Mouse (Mus musculus) naive thymus-derived CD4-positive, alpha-beta T cell, adult 2 months (primary cell): ENCODE measurements around the gene Aatk.

Source experiments
- DNase-seq: peaks from one replicate; pipeline ENCODE4 v3.0.0-alpha.2; 2011; ENCODE audit warnings: low read depth

The Aatk gene

GRCm38 (mm10) chr11:120046553-120047191 lies at the start of gene Aatk:
Aatk (minus strand) TSS chr11:120047167.
- no peak for DNase-seq

DNA sequence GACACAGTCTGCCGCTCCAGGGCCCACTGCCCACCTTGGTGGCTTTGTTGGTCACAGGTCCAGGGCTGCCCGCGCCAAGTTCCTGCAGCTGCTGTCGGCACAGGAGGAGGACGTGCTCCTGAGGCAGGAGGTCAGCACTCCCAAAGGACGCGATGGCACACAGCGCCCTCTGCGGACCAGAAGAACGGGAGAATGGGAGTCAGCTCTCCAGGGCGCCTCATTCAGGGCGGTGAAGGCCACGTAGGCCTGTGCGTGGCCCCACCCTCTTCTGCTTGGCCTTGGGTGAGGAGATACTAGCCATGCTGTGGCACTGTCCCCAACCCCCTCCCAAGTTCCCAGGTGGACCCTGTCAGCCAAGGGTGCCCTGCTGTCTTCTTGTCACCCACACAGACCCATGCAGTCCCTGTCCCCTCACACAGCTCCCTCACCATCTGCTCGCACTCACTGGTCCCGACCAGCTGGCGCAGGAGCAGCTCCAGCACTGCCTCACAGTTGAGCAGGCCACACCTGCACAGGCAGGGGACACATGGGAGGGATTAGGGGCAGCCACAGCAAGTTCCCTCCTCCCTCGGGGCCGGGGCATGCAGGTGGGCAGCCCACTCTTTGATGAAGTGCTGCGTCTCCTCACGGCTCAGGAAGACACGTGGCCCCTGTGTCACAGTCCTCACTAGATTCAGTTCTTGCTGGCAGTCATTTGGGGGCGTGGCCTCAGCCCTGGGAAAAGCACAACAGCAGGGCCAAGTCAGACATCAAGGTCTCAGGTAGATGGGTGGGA lies 46.0 kb upstream of the Aatk start:
- DNase-seq: no peak

DNA sequence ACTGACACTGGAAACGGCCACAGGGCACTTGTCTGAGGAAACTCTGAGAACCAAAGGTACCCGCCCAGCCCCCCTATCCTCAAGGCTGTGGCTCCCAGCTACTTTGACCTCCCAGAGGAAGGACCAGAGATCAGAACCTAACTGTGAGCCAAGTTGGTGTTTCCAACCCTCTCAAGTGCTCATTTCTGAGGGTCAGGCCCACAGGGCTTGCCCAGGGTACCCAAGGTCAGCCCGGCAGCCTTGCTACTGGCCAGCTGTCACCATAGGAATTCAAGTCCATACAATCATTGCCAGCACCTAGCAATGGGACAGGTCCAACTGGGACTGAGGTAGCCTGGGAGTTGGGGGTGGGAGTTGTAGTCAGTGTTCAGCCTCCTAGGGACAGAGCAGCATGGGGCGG lies 43.7 kb upstream of the Aatk start:
- no peak for DNase-seq

DNA sequence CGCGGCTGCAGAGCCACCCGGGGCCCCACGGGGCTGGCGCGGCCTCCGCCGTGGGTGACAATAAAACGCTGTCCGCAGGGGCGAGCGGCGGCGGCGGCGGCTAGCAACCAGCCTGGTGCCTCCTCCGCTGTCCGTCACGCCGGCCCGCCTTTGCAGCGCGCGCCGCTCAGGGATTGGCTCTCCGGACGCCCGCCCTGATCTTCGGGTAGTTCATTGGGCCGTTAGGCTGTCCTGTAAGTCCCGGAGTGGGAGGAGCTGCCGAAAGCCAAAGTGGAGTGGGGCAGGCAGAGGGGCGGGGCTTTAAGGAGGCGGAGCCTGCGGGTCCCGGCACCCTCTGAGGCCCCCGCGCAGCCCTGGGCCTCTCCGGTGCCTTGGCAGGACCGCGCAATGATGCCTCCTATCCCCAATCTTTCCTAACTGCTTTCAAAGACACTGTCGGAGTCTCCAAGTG lies 39.8 kb upstream of the Aatk start, which contains the start of gene Cep131:
Gene Cep131, minus strand, starts transcription at position 126 of the 451 bp plus-strand sequence.
- peak; percentile 97 for DNase-seq

- DNase-seq: no peak
Observed at GRCm38 (mm10) chr11:120085891-120086627, 39.1 kb upstream of the Aatk start.

- DNase-seq: no peak
Observed at GRCm38 (mm10) chr11:120080282-120080681, 33.3 kb upstream of the Aatk start.

- DNase-seq: no peak
Observed at GRCm38 (mm10) chr11:120076191-120076590, 29.2 kb upstream of the Aatk start.

DNA sequence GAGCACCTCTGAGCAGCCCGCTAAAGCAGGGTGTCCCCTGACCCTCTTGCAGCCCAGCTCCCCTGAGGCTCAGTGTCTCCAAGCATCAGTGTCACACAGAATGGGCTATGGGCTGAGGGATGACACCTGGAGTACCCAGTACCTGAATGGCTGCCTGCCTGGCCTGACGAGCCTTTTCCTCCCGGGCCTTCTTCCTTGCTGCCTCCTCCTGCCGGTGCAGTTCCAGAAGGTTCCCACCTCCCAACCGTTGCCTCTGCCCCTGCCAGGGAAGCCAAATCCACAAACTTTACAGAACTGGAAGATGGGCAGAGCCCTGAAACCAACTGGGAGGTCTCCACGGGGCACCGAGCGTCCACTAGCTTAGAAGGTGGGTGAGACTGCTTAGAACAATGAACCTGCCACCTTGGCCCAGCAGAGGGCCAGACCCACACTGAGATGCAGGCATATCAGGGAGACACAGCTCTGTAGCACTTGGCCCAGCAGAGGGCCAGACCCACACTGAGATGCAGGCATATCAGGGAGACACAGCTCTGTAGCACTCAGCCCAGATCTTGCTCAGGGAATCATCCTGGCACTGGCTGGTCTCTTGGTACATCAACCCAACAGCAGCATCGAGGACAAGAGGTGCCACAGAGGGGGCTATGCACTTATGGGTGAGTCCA lies 26.1 kb upstream of the Aatk start:
- DNase-seq: no peak

DNA sequence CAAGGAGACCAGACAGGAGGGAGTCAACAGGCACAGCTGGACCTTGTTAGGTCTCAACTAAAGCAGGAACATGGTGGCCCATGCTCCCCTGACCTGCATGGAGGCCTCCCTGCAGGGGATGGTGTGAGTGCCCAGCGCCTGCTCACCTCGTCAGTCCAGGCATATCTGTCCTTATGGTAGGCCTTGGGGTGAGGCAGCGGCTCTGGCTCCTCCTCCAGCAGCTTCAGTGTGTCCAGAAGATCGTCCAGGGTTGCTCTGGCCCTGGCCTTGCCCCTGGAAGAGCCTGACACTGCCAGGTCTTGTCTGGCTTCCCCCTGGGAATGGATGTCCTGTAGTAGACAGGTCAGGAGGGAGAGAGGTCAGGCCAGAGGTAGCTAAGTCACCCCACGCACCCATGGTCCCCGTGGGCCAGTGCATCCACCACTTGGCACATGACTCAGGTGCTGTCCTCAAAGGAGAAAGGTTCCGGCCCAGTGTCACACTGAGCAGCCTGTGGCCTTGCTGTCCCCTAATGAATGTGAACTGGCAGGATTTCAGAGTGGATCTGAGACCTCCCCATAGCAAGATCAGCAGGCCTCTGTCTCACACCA lies 24.9 kb upstream of the Aatk start:
- DNase-seq: no peak

DNA sequence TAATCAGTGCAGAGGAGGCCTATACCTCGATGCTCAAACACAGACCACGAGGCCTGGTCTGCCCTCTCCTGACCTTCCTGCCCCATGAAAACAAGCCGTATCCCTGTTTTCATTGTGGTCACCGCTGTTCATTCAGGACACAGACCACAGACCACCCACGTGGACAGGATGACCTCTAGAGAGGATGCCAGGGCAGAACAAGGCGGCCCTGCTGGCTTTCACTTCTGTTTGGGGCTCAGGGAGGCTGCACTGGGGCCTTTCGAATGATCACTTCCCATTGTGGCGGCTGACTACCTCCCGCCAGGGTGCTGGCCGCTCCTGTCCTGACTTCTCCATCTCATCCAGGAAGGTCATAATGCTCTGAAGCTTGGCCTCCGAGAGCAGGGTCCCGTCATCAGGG lies 24.1 kb upstream of the Aatk start:
- no peak for DNase-seq

DNA sequence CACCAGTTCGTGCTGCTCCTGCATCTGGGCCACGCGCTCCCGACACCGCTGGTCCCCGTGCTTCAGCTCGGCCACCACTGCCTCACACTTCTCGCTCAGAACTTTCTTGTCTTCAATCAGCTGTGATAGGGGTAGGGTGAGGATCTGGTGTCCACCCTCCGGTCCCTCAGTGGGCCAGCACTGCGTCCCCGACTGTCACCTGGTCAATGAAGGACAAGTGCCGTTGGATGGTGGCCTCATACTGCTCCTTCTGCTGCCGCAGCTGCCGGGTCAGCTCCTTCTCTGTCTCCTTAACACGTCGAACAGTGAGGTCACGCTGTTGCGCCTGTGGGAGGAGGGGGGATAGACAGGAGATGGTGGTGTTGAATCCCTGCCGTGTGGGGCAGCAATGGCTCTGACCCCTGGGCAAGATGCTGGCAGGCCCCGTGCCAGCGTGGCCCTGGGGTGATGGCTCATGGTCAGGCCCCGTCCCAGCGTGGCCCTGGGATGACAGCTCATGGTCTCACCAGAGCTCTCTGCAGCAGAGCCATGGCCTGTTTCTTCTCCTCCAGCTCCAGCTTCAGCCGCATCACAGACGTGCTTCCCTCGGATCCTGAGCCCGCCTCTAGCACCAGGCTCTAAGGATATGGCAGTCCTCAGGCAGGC lies 23.4 kb upstream of the Aatk start:
- DNase-seq: no peak

GRCm38 (mm10) chr11:120069261-120069660 lies 22.3 kb upstream of the Aatk start:
- DNase-seq: no peak

GRCm38 (mm10) chr11:120067834-120068233 lies 20.9 kb upstream of the Aatk start:
- no peak for DNase-seq

DNA sequence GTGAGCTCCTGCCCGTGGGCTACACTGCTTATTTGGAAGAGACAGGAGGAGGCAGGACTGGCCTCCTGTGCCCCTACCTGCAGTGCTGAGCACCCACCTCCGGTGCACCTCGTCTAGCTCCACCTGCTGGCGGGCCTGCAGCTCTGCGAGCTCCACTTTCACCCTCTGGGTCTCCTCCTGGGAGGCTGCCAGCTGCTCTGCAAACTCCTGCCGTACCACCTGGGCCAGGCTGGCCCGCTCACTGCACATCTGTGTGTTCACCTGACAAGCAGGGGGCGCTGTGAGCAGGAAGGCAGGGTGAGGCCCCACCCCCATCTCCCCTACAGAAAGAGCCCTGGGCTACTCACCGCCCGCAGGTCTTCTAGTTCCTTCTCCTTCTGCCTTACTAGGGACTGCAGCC lies 18.3 kb upstream of the Aatk start:
- peak; percentile 46 for DNase-seq

GRCm38 (mm10) chr11:120064668-120065040 lies 17.7 kb upstream of the Aatk start:
- no peak for DNase-seq

- DNase-seq: no peak
Observed at GRCm38 (mm10) chr11:120064006-120064667, 17.2 kb upstream of the Aatk start.

GRCm38 (mm10) chr11:120063326-120063725 lies 16.4 kb upstream of the Aatk start:
- DNase-seq: no peak

GRCm38 (mm10) chr11:120060634-120061033 lies 13.7 kb upstream of the Aatk start:
- no peak for DNase-seq

- DNase-seq: no peak
Observed at GRCm38 (mm10) chr11:120055953-120056732, 9.2 kb upstream of the Aatk start.

DNA sequence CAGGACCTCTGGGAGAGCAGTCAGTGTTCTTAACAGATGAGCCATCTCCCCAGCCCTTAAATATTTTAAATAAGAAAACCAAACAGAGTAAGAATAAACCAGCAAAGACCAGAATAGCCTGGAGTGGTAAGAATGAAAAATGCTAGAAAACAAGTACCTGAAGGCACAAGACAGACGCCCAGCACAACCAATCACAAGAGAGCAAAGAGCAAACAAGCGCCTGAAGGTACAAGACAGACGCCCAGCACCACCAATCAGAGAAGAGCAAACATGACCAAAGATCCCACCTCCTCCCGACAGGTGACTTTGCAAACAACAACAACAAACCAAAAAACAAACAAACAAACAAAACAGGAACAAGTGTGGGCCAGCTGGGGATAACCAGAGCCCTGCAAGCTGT lies 6.9 kb upstream of the Aatk start:
- DNase-seq: no peak
